Mouse (Mus musculus) lung, adult 10 weeks (tissue): ENCODE results near the gene Tspan18. TPM values are rescaled to one million over a fixed set of nuclear protein-coding genes. Genes with fewer than 3 reads are reported as not detected.

Source experiments
- polyA plus RNA-seq: library from polyadenylated mRNA; stranded (reverse); fragments of 350-450 nt; fragmentation: Illumina TruSeq; extraction: RNeasy Lipid Tissue Mini Kit (QIAGEN cat#74804); gene quantifications from one replicate; pipeline ENCODE4 v1.2.3, GENCODE M21; 2014; ENCODE audit warnings: low read depth, low replicate concordance; ENCODE audit not compliant: insufficient read depth

Gene Tspan18
- 45.1 TPM for polyA plus RNA-seq

DNA sequence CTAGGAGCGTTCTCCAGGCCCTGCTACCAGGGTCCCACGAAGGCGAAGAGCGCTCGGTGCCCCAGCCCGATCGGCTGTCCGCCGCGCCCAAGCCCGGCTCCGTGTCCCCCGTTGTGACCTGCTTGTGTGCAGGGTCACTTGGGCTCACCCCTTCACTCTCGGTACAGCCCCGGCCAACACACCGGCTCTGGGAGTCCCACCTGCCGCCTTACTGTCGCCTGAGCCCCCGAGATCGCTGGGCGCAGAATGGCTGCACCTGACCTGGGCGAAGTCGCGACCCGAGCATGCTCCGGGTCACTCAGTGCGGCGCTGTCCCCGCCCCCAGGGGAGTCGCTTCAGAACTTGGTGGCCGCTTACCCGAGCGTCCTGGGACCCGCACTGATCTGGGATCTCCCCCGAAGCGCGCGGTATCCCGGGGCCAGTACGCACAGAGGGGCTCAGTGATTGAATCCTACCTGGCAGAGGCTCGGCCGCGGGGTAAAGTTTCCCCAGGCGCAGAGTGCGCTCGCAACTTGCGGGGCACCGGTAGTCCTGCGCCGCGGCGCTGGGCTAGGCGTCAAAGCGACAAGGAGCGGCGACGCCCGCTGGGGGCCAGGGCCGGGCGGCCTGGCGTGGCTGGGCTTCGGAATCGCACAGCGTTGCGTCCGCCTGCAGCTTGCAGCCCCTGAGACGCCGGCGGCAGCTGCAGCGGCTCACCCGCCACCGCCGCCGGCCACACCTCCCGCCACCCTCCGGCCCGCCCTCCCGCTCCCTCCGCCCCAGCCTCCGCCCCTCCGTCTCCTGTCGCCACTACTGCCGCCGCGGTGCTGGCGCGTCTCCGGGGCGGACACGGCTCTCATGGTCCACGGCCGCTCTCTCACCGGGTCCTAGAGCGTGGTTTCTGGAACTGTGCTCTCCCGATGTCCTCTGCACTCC lies at the start of gene Tspan18:
Tspan18 (minus strand) TSS at position 689 of the 915 bp plus-strand sequence.

DNA sequence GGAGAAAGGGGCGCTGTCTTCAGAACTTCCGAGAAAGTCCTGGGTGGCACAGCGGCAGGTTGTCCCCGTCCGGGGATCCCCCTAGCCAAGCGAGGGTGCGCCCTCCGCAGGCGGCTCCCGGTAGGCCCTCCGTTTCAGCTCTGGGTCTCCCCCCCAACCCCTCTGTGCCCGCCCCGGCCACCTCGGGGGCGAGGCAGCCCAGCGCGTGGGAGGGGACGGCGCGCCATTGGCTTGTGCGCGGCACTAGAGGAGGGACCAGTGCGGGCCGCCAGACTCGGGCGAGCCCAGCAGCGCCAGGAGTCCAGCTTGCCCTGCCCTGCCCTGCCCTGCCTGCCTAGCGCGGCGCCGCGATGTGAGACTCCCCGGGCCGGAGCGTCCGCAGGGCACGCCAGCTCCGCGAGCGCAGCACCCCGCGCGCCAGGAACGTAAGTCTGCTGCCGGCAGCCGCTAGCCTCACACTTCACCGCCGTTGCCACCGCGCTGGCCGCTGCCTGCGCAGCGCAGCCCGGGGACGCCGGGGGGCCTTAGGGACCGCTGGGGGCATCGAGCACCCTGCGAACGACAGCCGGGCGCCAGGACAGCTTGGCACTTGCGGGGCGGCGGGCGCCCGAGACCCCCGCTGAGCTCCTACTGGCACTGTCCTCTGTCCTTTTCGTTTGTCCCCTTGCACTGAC lies 146.8 kb downstream of the Tspan18 start, which contains the start of gene Trp53i11:
Trp53i11 (plus strand) TSS at position 226 of the 674 bp plus-strand sequence.

Other genes with a start within 250 kb of the Tspan18 start
- gene Trp53i11, start 147.0 kb downstream of the Tspan18 start, polyA plus RNA-seq = 17.3 TPM
- 114 TPM for gene Cd82, start 128.6 kb upstream of the Tspan18 start, polyA plus RNA-seq
- not detected for gene Gm10803, start 226.1 kb upstream of the Tspan18 start, polyA plus RNA-seq